Mouse (Mus musculus): ENCODE measurements around the gene Jaml. TPM values are rescaled to one million over a fixed set of nuclear protein-coding genes. Genes with fewer than 3 reads are reported as not detected.

Jaml gene
- total RNA-seq, 2 experiments from 2014 or later = 0.13 to 0.44 TPM

- intact Hi-C loops (cut with DNase I) = no loop called here
These were observed 7.2 kb upstream of the Jaml start for GRCm38 (mm10) chr9:45071800-45072199.

GRCm38 (mm10) chr9:45077859-45078258 is 1.1 kb upstream of the Jaml start:
- intact Hi-C loops (cut with DNase I) = no loop called here
- DNase-seq = no peak

More at GRCm38 (mm10) chr9:45071800-45072199, 7.2 kb upstream of the Jaml start:
- DNase-seq = no peak

GRCm38 (mm10) chr9:45083132-45083531 is 4.1 kb downstream of the Jaml start:
- intact Hi-C loops (cut with DNase I) = no loop called here
- no peak for DNase-seq

GRCm38 (mm10) chr9:45084556-45084955 is 5.6 kb downstream of the Jaml start:
- no peak for DNase-seq
- intact Hi-C loops (cut with DNase I) = no loop called here

- intact Hi-C loops (cut with DNase I) = no loop called here
- DNase-seq = no peak
These were observed 7.0 kb downstream of the Jaml start for GRCm38 (mm10) chr9:45085741-45086690.

GRCm38 (mm10) chr9:45088040-45088439 is 9.1 kb downstream of the Jaml start:
- no peak for DNase-seq
- intact Hi-C loops (cut with DNase I) = no loop called here

GRCm38 (mm10) chr9:45090811-45091210 is 11.8 kb downstream of the Jaml start:
- no peak for DNase-seq
- intact Hi-C loops (cut with DNase I) = no loop called here

- intact Hi-C loops (cut with DNase I) = no loop called here
- DNase-seq = no peak
These were observed 13.7 kb downstream of the Jaml start for GRCm38 (mm10) chr9:45092641-45093040.

GRCm38 (mm10) chr9:45095149-45095937 is 16.4 kb downstream of the Jaml start:
- intact Hi-C loops (cut with DNase I) = no loop called here
- DNase-seq = no peak

GRCm38 (mm10) chr9:45097877-45098276 is 18.9 kb downstream of the Jaml start:
- no peak for DNase-seq
- intact Hi-C loops (cut with DNase I) = no loop called here

- DNase-seq = no peak
- intact Hi-C loops (cut with DNase I) = no loop called here
These were observed 19.4 kb downstream of the Jaml start for GRCm38 (mm10) chr9:45098426-45098825.

- intact Hi-C loops (cut with DNase I) = no loop called here
- no peak for DNase-seq
These were observed 23.5 kb downstream of the Jaml start for GRCm38 (mm10) chr9:45102528-45102927.

- intact Hi-C loops (cut with DNase I) = no loop called here
- DNase-seq = no peak
These were observed 24.4 kb downstream of the Jaml start for GRCm38 (mm10) chr9:45103211-45103979.

- DNase-seq = no peak
- intact Hi-C loops (cut with DNase I) = no loop called here
These were observed 26.8 kb downstream of the Jaml start for GRCm38 (mm10) chr9:45105596-45106374.

GRCm38 (mm10) chr9:45115706-45116105 is 36.7 kb downstream of the Jaml start:
- DNase-seq = no peak
- intact Hi-C loops (cut with DNase I) = no loop called here

- intact Hi-C loops (cut with DNase I) = no loop called here
- DNase-seq = no peak
These were observed 37.8 kb downstream of the Jaml start for GRCm38 (mm10) chr9:45116819-45117218.

GRCm38 (mm10) chr9:45117741-45118431 is 38.9 kb downstream of the Jaml start, which contains the start of gene Scn2b:
Gene Scn2b, plus strand, starts transcription at chr9:45117782.
- intact Hi-C loops (cut with DNase I) = no loop called here
- no peak for DNase-seq

GRCm38 (mm10) chr9:45118552-45118951 is 39.6 kb downstream of the Jaml start:
- intact Hi-C loops (cut with DNase I) = no loop called here
- no peak for DNase-seq

GRCm38 (mm10) chr9:45119316-45119953 is 40.5 kb downstream of the Jaml start:
- no peak for DNase-seq
- intact Hi-C loops (cut with DNase I) = no loop called here

Data from gastrocnemius, postnatal 36 days (tissue).